Mouse (Mus musculus) frontal cortex, postnatal 14 days (tissue): ENCODE measurements at regions not wholly inside any gene's neighbourhood (a gene's known extent, or its start where the extent isn't known, plus 50 kb on each side); places are given as distances from the start of the nearest gene placed in this dataset.

Experiments used
- DNase-seq, 2 experiments: peaks; one replicate each; pipeline ENCODE4 v3.0.0; 2022; ENCODE audit warnings: low spot score in 2 of 2

- no peak for DNase-seq
Observed at GRCm38 (mm10) chr13:31166286-31166685, 192.3 kb downstream of the Gm5447 start.

GRCm38 (mm10) chr13:31168854-31169253 is 194.8 kb downstream of the Gm5447 start:
- no peak for DNase-seq

- no peak for DNase-seq
Observed at GRCm38 (mm10) chr13:31171751-31172150, 197.7 kb downstream of the Gm5447 start.

- no peak for DNase-seq
Observed at GRCm38 (mm10) chr13:31172580-31172979, 198.6 kb downstream of the Gm5447 start.

GRCm38 (mm10) chr13:31177999-31178783 is 204.2 kb downstream of the Gm5447 start:
- no peak for DNase-seq

- DNase-seq = no peak
Observed at GRCm38 (mm10) chr13:31178964-31179363, 205.0 kb downstream of the Gm5447 start.

GRCm38 (mm10) chr13:31179407-31180001 is 205.5 kb downstream of the Gm5447 start:
- DNase-seq = peak; percentile 15 to 24

GRCm38 (mm10) chr13:31181530-31181929 is 207.5 kb downstream of the Gm5447 start:
- DNase-seq = no peak

- no peak for DNase-seq
Observed at GRCm38 (mm10) chr13:31184845-31185834, 211.1 kb downstream of the Gm5447 start.

- no peak for DNase-seq
Observed at GRCm38 (mm10) chr13:31186805-31187589, 213.0 kb downstream of the Gm5447 start.

GRCm38 (mm10) chr13:31189116-31189515 is 215.1 kb downstream of the Gm5447 start:
- DNase-seq = no peak

GRCm38 (mm10) chr13:31190036-31190435 is 216.0 kb downstream of the Gm5447 start:
- DNase-seq = no peak

GRCm38 (mm10) chr13:31191344-31192139 is 217.5 kb downstream of the Gm5447 start:
- DNase-seq = no peak

- DNase-seq = no peak
Observed at GRCm38 (mm10) chr13:31194971-31195370, 221.0 kb downstream of the Gm5447 start.

- DNase-seq = no peak
Observed at GRCm38 (mm10) chr13:31196546-31196945, 222.5 kb downstream of the Gm5447 start.

GRCm38 (mm10) chr13:31197593-31197992 is 223.6 kb downstream of the Gm5447 start:
- no peak for DNase-seq

GRCm38 (mm10) chr13:31199384-31199783 is 225.4 kb downstream of the Gm5447 start:
- DNase-seq = no peak

GRCm38 (mm10) chr13:31204068-31204467 is 230.1 kb downstream of the Gm5447 start:
- DNase-seq = no peak

- DNase-seq = no peak
Observed at GRCm38 (mm10) chr13:31206381-31206780, 232.4 kb downstream of the Gm5447 start.

GRCm38 (mm10) chr13:31207709-31208108 is 233.7 kb downstream of the Gm5447 start:
- DNase-seq = peak in 1 of 2 experiments; percentile 11
